Mouse (Mus musculus) embryonic fibroblast, embryonic 13.5 days (primary cell): ENCODE measurements at regions not wholly inside any gene's neighbourhood (a gene's known extent, or its start where the extent isn't known, plus 50 kb on each side); places are given as distances from the start of the nearest gene placed in this dataset.

Source experiments
- CTCF ChIP-seq: IDR thresholded peaks from 2 replicates; pipeline ENCODE4 v1.5.1; 2011; ENCODE audit warnings: mild to moderate bottlenecking, control low read depth, low read length, moderate library complexity, borderline replicate concordance; ENCODE audit not compliant: insufficient read depth
- POLR2A ChIP-seq: IDR thresholded peaks from 2 replicates; pipeline ENCODE4 v1.6.1; 2011; ENCODE audit warnings: low read depth, mild to moderate bottlenecking, control low read depth, low read length, moderate library complexity

DNA sequence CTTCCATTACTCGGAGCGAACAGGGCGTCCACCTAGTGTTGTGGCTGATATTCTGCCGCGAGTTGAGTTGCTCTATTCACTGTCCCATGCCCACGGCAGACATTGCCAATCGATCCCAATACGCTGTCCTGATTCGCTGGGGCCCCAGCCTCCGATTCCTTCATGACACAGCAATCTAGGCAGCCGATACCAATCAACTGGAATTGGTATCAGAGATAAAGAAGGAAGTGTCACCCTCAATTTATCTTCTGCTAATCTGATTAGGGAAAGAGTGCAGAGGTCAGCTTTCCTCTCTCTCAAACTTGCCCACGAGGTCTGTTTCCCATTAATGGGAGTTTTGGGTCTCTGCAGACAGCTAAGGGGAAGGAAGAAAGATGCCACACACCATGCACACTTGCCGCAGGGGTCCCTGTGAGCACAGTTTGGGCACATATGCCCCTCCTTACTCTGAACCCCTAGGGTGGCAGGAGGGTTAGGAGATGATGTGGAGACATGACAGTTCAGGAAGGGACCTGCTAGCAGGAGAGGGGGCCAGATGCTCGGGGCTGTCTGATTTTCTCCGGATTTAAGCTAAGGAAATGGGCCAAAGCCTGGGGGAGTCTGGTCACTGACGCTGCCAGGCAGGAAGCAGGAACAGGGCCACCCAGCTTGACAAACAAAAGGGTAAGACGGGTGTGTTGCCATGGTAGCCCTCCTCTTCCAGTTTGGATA is 383.1 kb upstream of the Kazn start:
- TF ChIP-seq POLR2A (no peak), CTCF (no peak)
